Mouse (Mus musculus): ENCODE measurements at regions not wholly inside any gene's neighbourhood (a gene's known extent, or its start where the extent isn't known, plus 50 kb on each side); places are given as distances from the start of the nearest gene placed in this dataset.

- H3K4me3 ChIP-seq (ENCODE audit: low read length), result no peak overlapping the region
- no peaks in the 10 kb centered on the region for H3K36me3 ChIP-seq (ENCODE audit: control insufficient read depth, insufficient read depth)
- H3K27me3 ChIP-seq (ENCODE audit: control insufficient read depth, insufficient read depth, low read length), result no peaks in the 10 kb centered on the region; the same call in 1 of the 2 replicates
- no peaks in the 10 kb centered on the region; the same call in 1 of the 2 replicates for H3K9me3 ChIP-seq (replicated peaks; ENCODE audit: control insufficient read depth, low read length)
- no peak for ATAC-seq (replicated peaks; ENCODE audit: extremely low read depth, insufficient read depth, low FRiP score)
- H3K9ac ChIP-seq (ENCODE audit: low read length), result no peak overlapping the region
- H3K27ac ChIP-seq (ENCODE audit: low read length), result no peak overlapping the region
- no peak overlapping the region for H3K4me2 ChIP-seq (ENCODE audit: low read depth, low read length)
- no peaks in the 10 kb centered on the region for H3K4me1 ChIP-seq (ENCODE audit: control insufficient read depth, insufficient read depth, low read length)
- WGBS, result 71% methylated on average over 5 of the region's 5 CpGs
Observed at GRCm38 (mm10) chr17:45823501-45823900, 89.9 kb upstream of the 1600014C23Rik start.

GRCm38 (mm10) chr17:45822427-45822826, 88.8 kb upstream of the 1600014C23Rik start:
- Histone ChIP-seq H3K4me1 (ENCODE audit: control insufficient read depth, insufficient read depth, low read length) (no peaks in the 10 kb centered on the region), H3K36me3 (ENCODE audit: control insufficient read depth, insufficient read depth) (no peaks in the 10 kb centered on the region), H3K4me3 (ENCODE audit: low read length) (no peak overlapping the region), H3K9me3 (replicated peaks; ENCODE audit: control insufficient read depth, low read length) (no peaks in the 10 kb centered on the region; the same call in 1 of the 2 replicates), H3K27me3 (ENCODE audit: control insufficient read depth, insufficient read depth, low read length) (no peaks in the 10 kb centered on the region; the same call in 1 of the 2 replicates), H3K27ac (ENCODE audit: low read length) (no peak overlapping the region), H3K4me2 (ENCODE audit: low read depth, low read length) (no peak overlapping the region), H3K9ac (ENCODE audit: low read length) (no peak overlapping the region)
- 81% methylated on average over 17 of the region's 17 CpGs for WGBS
- ATAC-seq (replicated peaks; ENCODE audit: extremely low read depth, insufficient read depth, low FRiP score), result no peak

- no peak overlapping the region for H3K4me2 ChIP-seq (ENCODE audit: low read depth, low read length)
- no peak overlapping the region for H3K27ac ChIP-seq (ENCODE audit: low read length)
- H3K9ac ChIP-seq (ENCODE audit: low read length), result no peak overlapping the region
- ATAC-seq (replicated peaks; ENCODE audit: extremely low read depth, insufficient read depth, low FRiP score), result no peak
- no peaks in the 10 kb centered on the region; the same call in 1 of the 2 replicates for H3K9me3 ChIP-seq (replicated peaks; ENCODE audit: control insufficient read depth, low read length)
- H3K27me3 ChIP-seq (ENCODE audit: control insufficient read depth, insufficient read depth, low read length), result no peaks in the 10 kb centered on the region; the same call in 1 of the 2 replicates
- H3K36me3 ChIP-seq (ENCODE audit: control insufficient read depth, insufficient read depth), result no peaks in the 10 kb centered on the region
- no peak overlapping the region for H3K4me3 ChIP-seq (ENCODE audit: low read length)
- WGBS, result 85% methylated on average over 7 of the region's 7 CpGs
- H3K4me1 ChIP-seq (ENCODE audit: control insufficient read depth, insufficient read depth, low read length), result no peaks in the 10 kb centered on the region
Observed at GRCm38 (mm10) chr17:45821356-45821755, 87.7 kb upstream of the 1600014C23Rik start.

GRCm38 (mm10) chr17:45819143-45819542, 85.5 kb upstream of the 1600014C23Rik start:
- Histone ChIP-seq H3K27me3 (ENCODE audit: control insufficient read depth, insufficient read depth, low read length) (no peaks in the 10 kb centered on the region; the same call in none of the 2 replicates), H3K4me2 (ENCODE audit: low read depth, low read length) (no peak overlapping the region), H3K36me3 (ENCODE audit: control insufficient read depth, insufficient read depth) (no peaks in the 10 kb centered on the region), H3K4me1 (ENCODE audit: control insufficient read depth, insufficient read depth, low read length) (peaks cover 14% of the 10 kb centered on the region), H3K4me3 (ENCODE audit: low read length) (no peak overlapping the region), H3K27ac (ENCODE audit: low read length) (no peak overlapping the region), H3K9ac (ENCODE audit: low read length) (no peak overlapping the region), H3K9me3 (replicated peaks; ENCODE audit: control insufficient read depth, low read length) (no peaks in the 10 kb centered on the region; the same call in 1 of the 2 replicates)
- WGBS, result 74% methylated on average over 8 of the region's 8 CpGs
- no peak for ATAC-seq (replicated peaks; ENCODE audit: extremely low read depth, insufficient read depth, low FRiP score)

- Histone ChIP-seq H3K4me3 (ENCODE audit: low read length) (no peak overlapping the region), H3K27ac (ENCODE audit: low read length) (no peak overlapping the region), H3K4me2 (ENCODE audit: low read depth, low read length) (no peak overlapping the region), H3K9ac (ENCODE audit: low read length) (no peak overlapping the region), H3K36me3 (ENCODE audit: control insufficient read depth, insufficient read depth) (no peaks in the 10 kb centered on the region), H3K27me3 (ENCODE audit: control insufficient read depth, insufficient read depth, low read length) (no peaks in the 10 kb centered on the region; the same call in none of the 2 replicates), H3K4me1 (ENCODE audit: control insufficient read depth, insufficient read depth, low read length) (peaks cover 23% of the 10 kb centered on the region), H3K9me3 (replicated peaks; ENCODE audit: control insufficient read depth, low read length) (no peaks in the 10 kb centered on the region; the same call in 1 of the 2 replicates)
- WGBS, result 66% methylated on average over 3 of the region's 3 CpGs
- ATAC-seq (replicated peaks; ENCODE audit: extremely low read depth, insufficient read depth, low FRiP score), result no peak
Observed at GRCm38 (mm10) chr17:45816566-45816965, 82.9 kb upstream of the 1600014C23Rik start.

GRCm38 (mm10) chr17:45815833-45816232, 82.2 kb upstream of the 1600014C23Rik start:
- peak; percentile 38; the same call in 1 of the 2 replicates for ATAC-seq (replicated peaks; ENCODE audit: extremely low read depth, insufficient read depth, low FRiP score)

GRCm38 (mm10) chr17:45815341-45815740, 81.7 kb upstream of the 1600014C23Rik start:
- no peak overlapping the region for H3K4me3 ChIP-seq (ENCODE audit: low read length)
- no peak overlapping the region; the same call in 1 of the 2 replicates for H3K27ac ChIP-seq (ENCODE audit: low read length)
- peaks cover 23% of the 10 kb centered on the region for H3K4me1 ChIP-seq (ENCODE audit: control insufficient read depth, insufficient read depth, low read length)
- no peaks in the 10 kb centered on the region for H3K36me3 ChIP-seq (ENCODE audit: control insufficient read depth, insufficient read depth)
- H3K4me2 ChIP-seq (ENCODE audit: low read depth, low read length), result no peak overlapping the region
- ATAC-seq (replicated peaks; ENCODE audit: extremely low read depth, insufficient read depth, low FRiP score), result no peak
- no peaks in the 10 kb centered on the region for H3K9me3 ChIP-seq (replicated peaks; ENCODE audit: control insufficient read depth, low read length)
- no peaks in the 10 kb centered on the region; the same call in none of the 2 replicates for H3K27me3 ChIP-seq (ENCODE audit: control insufficient read depth, insufficient read depth, low read length)
- H3K9ac ChIP-seq (ENCODE audit: low read length), result no peak overlapping the region
- WGBS, result 28% methylated on average over 7 of the region's 7 CpGs

More at GRCm38 (mm10) chr17:45815833-45816232, 82.2 kb upstream of the 1600014C23Rik start:
- Histone ChIP-seq H3K27me3 (ENCODE audit: control insufficient read depth, insufficient read depth, low read length) (no peaks in the 10 kb centered on the region; the same call in none of the 2 replicates), H3K4me1 (ENCODE audit: control insufficient read depth, insufficient read depth, low read length) (peaks cover 23% of the 10 kb centered on the region), H3K4me2 (ENCODE audit: low read depth, low read length) (no peak overlapping the region), H3K27ac (ENCODE audit: low read length) (no peak overlapping the region; the same call in 1 of the 2 replicates), H3K4me3 (ENCODE audit: low read length) (no peak overlapping the region), H3K9ac (ENCODE audit: low read length) (no peak overlapping the region), H3K9me3 (replicated peaks; ENCODE audit: control insufficient read depth, low read length) (no peaks in the 10 kb centered on the region), H3K36me3 (ENCODE audit: control insufficient read depth, insufficient read depth) (no peaks in the 10 kb centered on the region)
- 14% methylated on average over 2 of the region's 2 CpGs for WGBS

GRCm38 (mm10) chr17:45814586-45814985, 80.9 kb upstream of the 1600014C23Rik start:
- H3K9ac ChIP-seq (ENCODE audit: low read length), result no peak overlapping the region
- no peak overlapping the region for H3K27ac ChIP-seq (ENCODE audit: low read length)
- no peak for ATAC-seq (replicated peaks; ENCODE audit: extremely low read depth, insufficient read depth, low FRiP score)
- no peak overlapping the region for H3K4me2 ChIP-seq (ENCODE audit: low read depth, low read length)
- no peaks in the 10 kb centered on the region for H3K9me3 ChIP-seq (replicated peaks; ENCODE audit: control insufficient read depth, low read length)
- no peaks in the 10 kb centered on the region for H3K36me3 ChIP-seq (ENCODE audit: control insufficient read depth, insufficient read depth)
- WGBS, result 31% methylated on average over 9 of the region's 11 CpGs
- H3K4me3 ChIP-seq (ENCODE audit: low read length), result no peak overlapping the region
- no peaks in the 10 kb centered on the region; the same call in none of the 2 replicates for H3K27me3 ChIP-seq (ENCODE audit: control insufficient read depth, insufficient read depth, low read length)
- peaks cover 23% of the 10 kb centered on the region for H3K4me1 ChIP-seq (ENCODE audit: control insufficient read depth, insufficient read depth, low read length)

GRCm38 (mm10) chr17:45813956-45814355, 80.3 kb upstream of the 1600014C23Rik start:
- H3K27ac ChIP-seq (ENCODE audit: low read length), result no peak overlapping the region
- H3K27me3 ChIP-seq (ENCODE audit: control insufficient read depth, insufficient read depth, low read length), result no peaks in the 10 kb centered on the region; the same call in none of the 2 replicates
- WGBS, result 78% methylated on average over 5 of the region's 5 CpGs

More at GRCm38 (mm10) chr17:45813956-45814355, 80.3 kb upstream of the 1600014C23Rik start:
- Histone ChIP-seq H3K9me3 (replicated peaks; ENCODE audit: control insufficient read depth, low read length) (no peaks in the 10 kb centered on the region), H3K4me1 (ENCODE audit: control insufficient read depth, insufficient read depth, low read length) (peaks cover 23% of the 10 kb centered on the region), H3K4me3 (ENCODE audit: low read length) (no peak overlapping the region), H3K36me3 (ENCODE audit: control insufficient read depth, insufficient read depth) (no peaks in the 10 kb centered on the region), H3K9ac (ENCODE audit: low read length) (no peak overlapping the region), H3K4me2 (ENCODE audit: low read depth, low read length) (no peak overlapping the region)
- no peak for ATAC-seq (replicated peaks; ENCODE audit: extremely low read depth, insufficient read depth, low FRiP score)
